Mouse (Mus musculus): ENCODE measurements around the gene Rsbn1. TPM values are rescaled to one million over a fixed set of nuclear protein-coding genes. Genes with fewer than 3 reads are reported as not detected.

Gene Rsbn1
- polyA plus RNA-seq (2015; fragmentation: Nextera tagmentation; extraction: Ambion mirVana): 15.4 and 17.4 TPM in 2 replicates

DNA sequence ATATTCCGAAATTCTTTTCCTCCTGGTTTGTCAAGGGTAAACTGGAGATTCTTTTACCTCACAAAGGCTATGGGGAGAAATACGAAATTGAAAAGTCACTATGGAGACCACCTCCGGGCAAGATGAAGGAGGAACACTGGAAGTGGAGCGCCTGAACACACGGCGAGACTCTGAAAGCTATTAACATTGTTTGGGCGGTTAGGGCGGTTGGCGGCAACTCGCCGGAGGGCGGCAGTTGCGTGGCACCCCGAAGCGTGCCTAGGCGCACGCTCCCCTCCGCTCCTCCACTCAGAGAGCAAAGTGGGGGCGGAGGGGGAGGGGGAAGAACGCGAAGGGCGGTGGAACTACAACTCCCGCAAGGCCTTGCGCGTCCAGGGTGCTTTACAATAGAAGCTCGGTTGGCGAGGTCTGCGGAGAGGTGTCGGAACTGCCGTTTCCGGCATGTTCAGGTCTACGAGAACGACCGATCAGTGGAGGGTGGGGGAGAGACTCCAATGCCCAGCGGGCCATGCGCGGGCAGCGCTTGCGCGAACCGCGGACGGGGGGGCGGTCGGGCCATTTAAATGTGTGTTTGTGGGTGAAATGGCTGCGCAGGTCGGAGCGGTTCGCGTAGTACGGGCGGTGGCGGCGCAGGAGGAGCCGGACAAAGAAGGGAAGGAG is at the start of gene Rsbn1:
Gene Rsbn1 (plus strand): TSS at position 111 of the 660 bp plus-strand sequence.
- Histone ChIP-seq H3K9ac (ENCODE audit: low read depth, low read length) (peak within 1 kb of the TSS; percentile 97), H3K4me3 (ENCODE audit: low read length) (peak within 1 kb of the TSS; percentile 100), H3K36me3 (ENCODE audit: control insufficient read depth, insufficient read depth, low read length) (no peaks in the 10 kb centered on the region), H3K27me3 (replicated peaks; ENCODE audit: control insufficient read depth, insufficient read depth, low read length) (no peaks in the 10 kb centered on the region), H3K4me1 (ENCODE audit: control insufficient read depth, insufficient read depth, low read depth, low read length) (peaks cover 11% of the 10 kb centered on the region), H3K4me2 (ENCODE audit: low read length) (peak within 1 kb of the TSS; percentile 81), H3K27ac (ENCODE audit: low read depth, low read length) (peak within 1 kb of the TSS; percentile 95), H3K9me3 (ENCODE audit: control insufficient read depth, low read length) (no peaks in the 10 kb centered on the region)
- peak; percentile 100 for ATAC-seq
- WGBS: under 1% methylated on average over 52 of the region's 55 CpGs

DNA sequence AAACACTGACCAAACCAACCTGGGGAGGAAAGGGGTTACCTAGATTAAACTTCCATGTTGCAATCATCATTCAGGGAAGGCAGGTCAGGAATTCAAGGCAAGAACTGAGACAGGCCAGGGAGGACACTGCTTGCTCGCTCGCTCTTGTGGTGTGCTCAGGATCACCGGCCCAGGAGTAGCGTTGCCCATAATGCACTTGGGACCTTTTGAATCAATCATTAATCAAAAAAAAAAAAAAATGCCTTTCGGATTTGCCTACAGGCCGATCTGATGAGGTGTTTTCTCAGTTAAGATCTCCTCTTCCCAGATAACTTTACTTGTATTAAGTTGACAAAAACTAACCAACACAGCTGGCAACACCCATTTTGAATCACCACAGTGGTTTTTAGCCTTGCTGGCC is 49.7 kb upstream of the Rsbn1 start:
- Histone ChIP-seq H3K4me3 (ENCODE audit: low read length) (no peak overlapping the region), H3K27ac (ENCODE audit: low read depth, low read length) (no peak overlapping the region), H3K4me2 (ENCODE audit: low read length) (no peak overlapping the region), H3K4me1 (ENCODE audit: control insufficient read depth, insufficient read depth, low read depth, low read length) (no peaks in the 10 kb centered on the region), H3K9ac (ENCODE audit: low read depth, low read length) (no peak overlapping the region), H3K27me3 (replicated peaks; ENCODE audit: control insufficient read depth, insufficient read depth, low read length) (no peaks in the 10 kb centered on the region), H3K36me3 (ENCODE audit: control insufficient read depth, insufficient read depth, low read length) (no peaks in the 10 kb centered on the region), H3K9me3 (ENCODE audit: control insufficient read depth, low read length) (no peaks in the 10 kb centered on the region)
- WGBS: 89% methylated on average over 6 of the region's 6 CpGs
- no peak for ATAC-seq

DNA sequence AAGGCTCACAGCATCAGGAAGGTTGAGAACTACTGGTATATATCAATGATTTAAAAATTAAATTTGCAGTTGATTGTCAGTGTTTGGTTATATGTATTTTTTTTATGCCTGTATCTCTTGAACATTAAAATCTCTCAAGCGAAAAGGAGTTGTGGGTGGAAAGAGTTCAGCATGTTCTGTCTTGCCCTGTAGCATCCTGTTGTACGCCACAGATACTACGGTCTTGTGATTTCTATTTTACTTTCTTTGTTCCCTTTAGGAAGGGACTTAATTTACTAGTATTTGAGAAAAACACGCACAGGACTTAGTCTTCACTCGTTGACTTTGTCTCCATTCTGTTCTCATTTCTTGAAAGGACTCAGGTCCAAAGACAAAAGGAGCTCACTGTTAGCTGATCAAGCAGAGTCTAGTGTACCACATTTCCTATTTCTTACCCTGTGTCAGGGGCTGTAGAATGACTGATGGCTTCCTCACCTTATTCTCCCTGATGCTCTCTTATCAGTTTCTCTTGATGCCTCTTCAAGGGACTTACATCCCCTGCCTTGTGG is 46.4 kb upstream of the Rsbn1 start:
- ATAC-seq: no peak
- 92% methylated on average over 5 of the region's 5 CpGs for WGBS

DNA sequence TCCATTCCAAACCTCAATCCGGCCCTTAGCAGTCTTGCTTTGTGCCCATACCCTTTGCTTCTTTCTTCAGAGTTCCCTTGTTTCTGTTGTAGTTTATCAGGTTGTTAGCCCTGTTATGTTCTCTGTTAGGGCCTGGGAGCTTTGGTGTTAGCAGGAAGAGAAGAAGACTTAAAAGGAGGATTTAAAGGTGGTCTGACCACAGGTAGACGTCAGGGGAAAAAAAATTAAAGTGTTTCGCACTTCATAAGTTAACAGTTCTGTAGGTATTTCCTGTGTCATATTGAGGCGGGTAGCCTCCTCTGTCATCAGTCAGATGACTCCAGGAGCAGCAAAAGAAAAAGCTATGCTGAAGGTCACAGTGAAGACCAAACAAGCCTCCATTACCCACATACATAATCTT is 45.9 kb upstream of the Rsbn1 start:
- Histone ChIP-seq H3K27me3 (replicated peaks; ENCODE audit: control insufficient read depth, insufficient read depth, low read length) (no peaks in the 10 kb centered on the region), H3K36me3 (ENCODE audit: control insufficient read depth, insufficient read depth, low read length) (no peaks in the 10 kb centered on the region), H3K4me3 (ENCODE audit: low read length) (no peak overlapping the region), H3K4me2 (ENCODE audit: low read length) (no peak overlapping the region), H3K4me1 (ENCODE audit: control insufficient read depth, insufficient read depth, low read depth, low read length) (no peaks in the 10 kb centered on the region), H3K27ac (ENCODE audit: low read depth, low read length) (no peak overlapping the region), H3K9ac (ENCODE audit: low read depth, low read length) (no peak overlapping the region), H3K9me3 (ENCODE audit: control insufficient read depth, low read length) (no peaks in the 10 kb centered on the region)
- no peak for ATAC-seq
- 93% methylated on average over 4 of the region's 4 CpGs for WGBS

More for the DNA sequence above, 46.4 kb upstream of the Rsbn1 start:
- no peaks in the 10 kb centered on the region for H3K27me3 ChIP-seq (replicated peaks; ENCODE audit: control insufficient read depth, insufficient read depth, low read length)
- no peak overlapping the region for H3K4me3 ChIP-seq (ENCODE audit: low read length)
- H3K4me1 ChIP-seq (ENCODE audit: control insufficient read depth, insufficient read depth, low read depth, low read length): no peaks in the 10 kb centered on the region
- H3K36me3 ChIP-seq (ENCODE audit: control insufficient read depth, insufficient read depth, low read length): no peaks in the 10 kb centered on the region
- H3K9ac ChIP-seq (ENCODE audit: low read depth, low read length): no peak overlapping the region
- H3K4me2 ChIP-seq (ENCODE audit: low read length): no peak overlapping the region
- H3K9me3 ChIP-seq (ENCODE audit: control insufficient read depth, low read length): no peaks in the 10 kb centered on the region
- H3K27ac ChIP-seq (ENCODE audit: low read depth, low read length): no peak overlapping the region

DNA sequence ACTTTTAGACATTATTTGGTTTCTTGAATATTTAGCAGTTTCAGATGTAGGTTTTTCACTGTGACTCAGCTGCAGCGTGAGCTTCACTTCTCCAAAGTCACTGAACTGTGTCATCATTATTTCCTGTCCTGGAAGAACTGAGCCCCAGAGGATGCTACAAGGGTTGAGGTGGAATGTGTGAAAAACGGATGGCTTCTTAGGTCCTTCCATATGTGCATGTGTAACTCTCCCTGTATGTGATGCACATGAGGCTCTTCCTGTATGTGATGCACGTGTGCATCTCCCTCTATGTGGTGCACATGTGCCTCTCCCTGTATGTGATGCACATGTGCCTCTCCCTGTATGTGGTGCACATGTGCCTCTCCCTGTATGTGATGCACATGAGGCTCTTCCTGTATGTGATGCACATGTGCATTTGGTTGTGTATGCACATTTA is 41.2 kb upstream of the Rsbn1 start:
- Histone ChIP-seq H3K4me3 (ENCODE audit: low read length) (no peak overlapping the region), H3K9me3 (ENCODE audit: control insufficient read depth, low read length) (no peaks in the 10 kb centered on the region), H3K9ac (ENCODE audit: low read depth, low read length) (no peak overlapping the region), H3K4me2 (ENCODE audit: low read length) (no peak overlapping the region), H3K36me3 (ENCODE audit: control insufficient read depth, insufficient read depth, low read length) (no peaks in the 10 kb centered on the region), H3K4me1 (ENCODE audit: control insufficient read depth, insufficient read depth, low read depth, low read length) (no peaks in the 10 kb centered on the region), H3K27ac (ENCODE audit: low read depth, low read length) (no peak overlapping the region), H3K27me3 (replicated peaks; ENCODE audit: control insufficient read depth, insufficient read depth, low read length) (no peaks in the 10 kb centered on the region)
- ATAC-seq: no peak
- WGBS: 53% methylated on average over 3 of the region's 3 CpGs

DNA sequence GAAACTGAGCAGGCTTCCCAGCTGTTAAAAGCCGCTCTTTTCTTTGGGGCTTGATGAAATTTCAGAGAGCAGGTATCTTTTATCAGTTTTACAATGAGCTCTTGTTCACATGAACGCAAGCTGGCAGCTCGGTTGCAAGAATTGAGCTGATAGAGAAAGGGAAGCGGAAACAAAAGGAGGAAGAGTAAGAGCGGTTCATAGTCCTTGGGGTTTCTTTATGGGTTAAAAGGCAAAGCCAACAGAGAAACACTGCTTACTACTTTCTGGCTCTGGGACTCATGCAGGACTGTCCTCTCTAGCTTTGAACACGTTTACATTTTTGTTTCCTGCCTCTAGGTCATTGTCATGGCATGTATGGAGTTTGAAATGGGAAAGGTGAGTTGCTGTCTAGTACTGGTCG is 39.6 kb upstream of the Rsbn1 start:
- Histone ChIP-seq H3K27me3 (replicated peaks; ENCODE audit: control insufficient read depth, insufficient read depth, low read length) (no peaks in the 10 kb centered on the region), H3K9ac (ENCODE audit: low read depth, low read length) (no peak overlapping the region), H3K4me1 (ENCODE audit: control insufficient read depth, insufficient read depth, low read depth, low read length) (no peaks in the 10 kb centered on the region), H3K27ac (ENCODE audit: low read depth, low read length) (no peak overlapping the region), H3K4me3 (ENCODE audit: low read length) (no peak overlapping the region), H3K36me3 (ENCODE audit: control insufficient read depth, insufficient read depth, low read length) (no peaks in the 10 kb centered on the region), H3K4me2 (ENCODE audit: low read length) (no peak overlapping the region), H3K9me3 (ENCODE audit: control insufficient read depth, low read length) (no peaks in the 10 kb centered on the region)
- WGBS: 71% methylated on average over 7 of the region's 7 CpGs
- ATAC-seq: no peak

DNA sequence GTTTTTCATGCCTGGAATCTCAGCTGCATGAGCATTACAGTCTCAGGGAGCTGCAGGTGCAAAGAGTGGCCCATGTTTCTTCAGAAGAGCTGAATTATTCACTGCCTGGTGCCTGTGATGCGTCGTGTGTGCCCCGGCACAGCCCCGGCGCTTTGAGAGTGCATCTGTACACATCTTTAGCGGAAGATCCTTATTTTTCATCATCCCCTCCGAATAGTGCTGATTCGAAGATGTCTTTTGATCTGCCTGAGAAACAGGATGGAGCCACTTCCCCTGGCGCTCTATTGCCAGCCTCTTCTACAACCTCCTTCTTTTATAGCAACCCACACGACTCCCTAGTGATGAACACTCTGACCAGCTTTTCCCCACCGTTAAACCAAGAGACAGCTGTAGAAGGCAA is 28.0 kb upstream of the Rsbn1 start:
- Histone ChIP-seq H3K9ac (ENCODE audit: low read depth, low read length) (no peak overlapping the region), H3K27ac (ENCODE audit: low read depth, low read length) (no peak overlapping the region), H3K4me2 (ENCODE audit: low read length) (no peak overlapping the region), H3K9me3 (ENCODE audit: control insufficient read depth, low read length) (no peaks in the 10 kb centered on the region), H3K4me3 (ENCODE audit: low read length) (no peak overlapping the region), H3K27me3 (replicated peaks; ENCODE audit: control insufficient read depth, insufficient read depth, low read length) (no peaks in the 10 kb centered on the region), H3K4me1 (ENCODE audit: control insufficient read depth, insufficient read depth, low read depth, low read length) (no peaks in the 10 kb centered on the region), H3K36me3 (ENCODE audit: control insufficient read depth, insufficient read depth, low read length) (no peaks in the 10 kb centered on the region)
- no peak for ATAC-seq
- WGBS: 79% methylated on average over 11 of the region's 11 CpGs

DNA sequence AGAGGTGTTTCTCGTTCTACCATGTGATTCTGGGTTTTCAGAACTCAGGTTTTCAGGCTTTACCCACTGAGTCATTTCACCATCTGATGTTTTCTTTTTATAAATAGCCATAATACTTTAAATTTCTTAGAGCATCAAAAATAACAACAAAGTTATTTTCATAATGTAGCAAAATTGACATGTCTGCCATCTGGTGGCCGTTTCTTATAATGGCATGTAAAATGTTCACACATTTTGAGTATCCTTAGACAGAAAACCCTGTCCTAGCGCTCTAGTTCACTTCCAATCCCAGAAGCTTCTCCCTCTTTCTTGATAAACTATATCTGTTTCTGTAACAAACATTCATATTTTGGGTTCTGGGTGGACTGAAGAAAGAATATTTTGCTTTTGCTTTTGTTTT is 26.3 kb upstream of the Rsbn1 start:
- ATAC-seq: no peak
- Histone ChIP-seq H3K9me3 (ENCODE audit: control insufficient read depth, low read length) (no peaks in the 10 kb centered on the region), H3K4me2 (ENCODE audit: low read length) (no peak overlapping the region), H3K4me3 (ENCODE audit: low read length) (no peak overlapping the region), H3K27me3 (replicated peaks; ENCODE audit: control insufficient read depth, insufficient read depth, low read length) (no peaks in the 10 kb centered on the region), H3K27ac (ENCODE audit: low read depth, low read length) (no peak overlapping the region), H3K4me1 (ENCODE audit: control insufficient read depth, insufficient read depth, low read depth, low read length) (no peaks in the 10 kb centered on the region), H3K36me3 (ENCODE audit: control insufficient read depth, insufficient read depth, low read length) (no peaks in the 10 kb centered on the region), H3K9ac (ENCODE audit: low read depth, low read length) (no peak overlapping the region)
- WGBS: 33% methylated on average over 3 of the region's 3 CpGs

DNA sequence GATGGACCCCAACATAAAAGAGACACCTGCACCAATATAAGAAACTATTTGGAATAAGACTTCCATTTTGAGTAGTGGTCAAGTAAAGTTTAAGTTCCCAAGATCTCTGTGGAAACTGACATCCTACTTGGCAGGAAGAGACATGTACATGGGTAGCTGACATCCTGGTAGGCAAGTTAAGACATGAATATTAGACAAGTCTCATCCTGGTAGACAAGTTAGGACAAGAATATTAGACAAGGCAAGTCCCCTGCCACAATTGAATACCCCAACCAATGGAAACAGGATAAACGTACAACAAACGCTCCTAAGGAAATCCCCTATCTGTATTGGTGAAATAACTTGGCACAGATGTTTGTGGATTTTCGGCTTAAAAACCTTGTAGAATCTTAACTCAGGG is 20.5 kb upstream of the Rsbn1 start:
- ATAC-seq: no peak
- Histone ChIP-seq H3K27me3 (replicated peaks; ENCODE audit: control insufficient read depth, insufficient read depth, low read length) (no peaks in the 10 kb centered on the region), H3K36me3 (ENCODE audit: control insufficient read depth, insufficient read depth, low read length) (no peaks in the 10 kb centered on the region), H3K9me3 (ENCODE audit: control insufficient read depth, low read length) (no peaks in the 10 kb centered on the region), H3K9ac (ENCODE audit: low read depth, low read length) (no peak overlapping the region), H3K27ac (ENCODE audit: low read depth, low read length) (no peak overlapping the region), H3K4me3 (ENCODE audit: low read length) (no peak overlapping the region), H3K4me1 (ENCODE audit: control insufficient read depth, insufficient read depth, low read depth, low read length) (no peaks in the 10 kb centered on the region), H3K4me2 (ENCODE audit: low read length) (no peak overlapping the region)
- WGBS: 88% methylated on average over 3 of the region's 3 CpGs

Data from hindbrain, embryonic 16.5 days (tissue).